Mouse (Mus musculus): ENCODE measurements around the gene Prkag2.

DNA sequence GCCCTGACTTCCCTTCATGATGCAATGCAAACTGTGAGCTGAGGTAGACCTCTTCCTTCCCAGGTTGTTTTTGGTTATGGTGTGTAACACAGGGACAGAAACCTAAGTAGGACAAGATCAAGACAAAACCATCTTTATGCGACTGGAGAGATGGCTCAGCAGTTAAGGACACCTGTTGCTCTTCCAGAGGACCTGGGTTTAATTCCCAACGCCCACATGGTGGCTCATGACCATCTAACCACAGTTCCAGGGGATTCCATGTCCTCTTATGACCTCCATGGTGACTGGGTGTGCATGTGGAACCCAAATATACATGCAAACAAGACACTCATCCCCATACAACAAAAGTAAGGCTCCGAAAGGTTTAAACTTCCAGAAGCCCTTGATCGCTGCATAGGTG, 171.6 kb downstream of the Prkag2 start:
- TF ChIP-seq CTCF (IDR thresholded peaks at IDR 0.05; ENCODE audit: low read depth, low read length) (no peak), GATA2 (IDR thresholded peaks at IDR 0.05; ENCODE audit: borderline replicate concordance, low read depth, low read length) (no peak)

All from G1E (cell line).